Mouse (Mus musculus): ENCODE measurements at regions not wholly inside any gene's neighbourhood (a gene's known extent, or its start where the extent isn't known, plus 50 kb on each side); places are given as distances from the start of the nearest gene placed in this dataset.

- ATAC-seq (no peak), DNase-seq (ENCODE audit: low spot score) (no peak)
- no peaks in the 10 kb centered on the region for H3K9me3 ChIP-seq (replicated peaks; ENCODE audit: control insufficient read depth, low read length)
- H3K9ac ChIP-seq (ENCODE audit: low read length) = no peak overlapping the region
- no peaks in the 10 kb centered on the region for H3K27me3 ChIP-seq (replicated peaks; ENCODE audit: control insufficient read depth, insufficient read depth, low read length)
- no peaks in the 10 kb centered on the region for H3K36me3 ChIP-seq (ENCODE audit: control insufficient read depth, insufficient read depth, low read length)
- no peaks in the 10 kb centered on the region for H3K4me1 ChIP-seq (ENCODE audit: control insufficient read depth, insufficient read depth, low read length)
- no peak overlapping the region for H3K4me2 ChIP-seq (ENCODE audit: low read length)
- H3K27ac ChIP-seq (ENCODE audit: low read depth, low read length) = no peak overlapping the region
- 90% methylated on average over 7 of the region's 7 CpGs for WGBS
- no peak overlapping the region for H3K4me3 ChIP-seq (ENCODE audit: low read depth, low read length)
Measured at GRCm38 (mm10) chr14:109928977-109929376, 826.0 kb downstream of the Slitrk6 start.

DNA sequence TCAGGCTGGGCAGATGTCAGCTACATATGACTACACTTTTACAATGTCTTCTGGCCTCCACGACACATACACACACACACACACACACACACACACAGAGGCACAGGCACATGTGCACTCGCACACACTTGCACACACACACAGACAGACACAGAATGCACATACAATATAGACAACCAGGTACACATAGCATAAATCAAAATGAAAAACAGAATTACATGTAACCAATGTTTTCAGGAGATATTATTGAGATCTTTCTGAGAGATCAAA lies 863.1 kb downstream of the Slitrk6 start:
- no peak overlapping the region for H3K4me2 ChIP-seq (ENCODE audit: low read length)
- no peak overlapping the region for H3K4me3 ChIP-seq (ENCODE audit: low read depth, low read length)
- no peaks in the 10 kb centered on the region for H3K27me3 ChIP-seq (replicated peaks; ENCODE audit: control insufficient read depth, insufficient read depth, low read length)
- WGBS = 87% methylated on average over 2 of the region's 2 CpGs
- H3K9me3 ChIP-seq (replicated peaks; ENCODE audit: control insufficient read depth, low read length) = no peaks in the 10 kb centered on the region
- H3K27ac ChIP-seq (ENCODE audit: low read depth, low read length) = no peak overlapping the region
- H3K9ac ChIP-seq (ENCODE audit: low read length) = no peak overlapping the region
- no peaks in the 10 kb centered on the region for H3K4me1 ChIP-seq (ENCODE audit: control insufficient read depth, insufficient read depth, low read length)
- DNase-seq (ENCODE audit: low spot score) (no peak), ATAC-seq (no peak)
- H3K36me3 ChIP-seq (ENCODE audit: control insufficient read depth, insufficient read depth, low read length) = no peaks in the 10 kb centered on the region

GRCm38 (mm10) chr14:109891151-109891895 lies 863.6 kb downstream of the Slitrk6 start:
- ATAC-seq (peak; percentile 61; the same call in 1 of the 2 replicates), DNase-seq (ENCODE audit: low spot score) (peak; percentile 43)
- no peak overlapping the region for H3K9ac ChIP-seq (ENCODE audit: low read length)
- no peaks in the 10 kb centered on the region for H3K9me3 ChIP-seq (replicated peaks; ENCODE audit: control insufficient read depth, low read length)
- H3K36me3 ChIP-seq (ENCODE audit: control insufficient read depth, insufficient read depth, low read length) = no peaks in the 10 kb centered on the region
- 82% methylated on average over 3 of the region's 3 CpGs for WGBS
- no peak overlapping the region for H3K4me2 ChIP-seq (ENCODE audit: low read length)
- no peaks in the 10 kb centered on the region for H3K27me3 ChIP-seq (replicated peaks; ENCODE audit: control insufficient read depth, insufficient read depth, low read length)
- no peaks in the 10 kb centered on the region for H3K4me1 ChIP-seq (ENCODE audit: control insufficient read depth, insufficient read depth, low read length)
- H3K27ac ChIP-seq (ENCODE audit: low read depth, low read length) = no peak overlapping the region
- no peak overlapping the region for H3K4me3 ChIP-seq (ENCODE audit: low read depth, low read length)

GRCm38 (mm10) chr14:109876950-109877663 lies 877.8 kb downstream of the Slitrk6 start:
- Histone ChIP-seq H3K36me3 (ENCODE audit: control insufficient read depth, insufficient read depth, low read length) (no peaks in the 10 kb centered on the region), H3K9me3 (replicated peaks; ENCODE audit: control insufficient read depth, low read length) (no peaks in the 10 kb centered on the region), H3K4me3 (ENCODE audit: low read depth, low read length) (no peak overlapping the region), H3K27me3 (replicated peaks; ENCODE audit: control insufficient read depth, insufficient read depth, low read length) (no peaks in the 10 kb centered on the region), H3K4me2 (ENCODE audit: low read length) (no peak overlapping the region), H3K4me1 (ENCODE audit: control insufficient read depth, insufficient read depth, low read length) (no peaks in the 10 kb centered on the region), H3K9ac (ENCODE audit: low read length) (no peak overlapping the region), H3K27ac (ENCODE audit: low read depth, low read length) (no peak overlapping the region)
- no peak for ATAC-seq
- 66% methylated on average over 1 of the region's 1 CpGs for WGBS
- DNase-seq (ENCODE audit: low spot score) = no peak

- no peaks in the 10 kb centered on the region for H3K4me1 ChIP-seq (ENCODE audit: control insufficient read depth, insufficient read depth, low read length)
- H3K9ac ChIP-seq (ENCODE audit: low read length) = no peak overlapping the region
- H3K9me3 ChIP-seq (replicated peaks; ENCODE audit: control insufficient read depth, low read length) = no peaks in the 10 kb centered on the region
- H3K36me3 ChIP-seq (ENCODE audit: control insufficient read depth, insufficient read depth, low read length) = no peaks in the 10 kb centered on the region
- no peaks in the 10 kb centered on the region for H3K27me3 ChIP-seq (replicated peaks; ENCODE audit: control insufficient read depth, insufficient read depth, low read length)
- no peak overlapping the region for H3K27ac ChIP-seq (ENCODE audit: low read depth, low read length)
- WGBS = 7% methylated on average over 1 of the region's 1 CpGs
- DNase-seq (ENCODE audit: low spot score) (peak; percentile 83), ATAC-seq (peak; percentile 73)
- H3K4me3 ChIP-seq (ENCODE audit: low read depth, low read length) = no peak overlapping the region
- no peak overlapping the region for H3K4me2 ChIP-seq (ENCODE audit: low read length)
Measured at GRCm38 (mm10) chr14:109874230-109874629, 880.7 kb downstream of the Slitrk6 start.

DNA sequence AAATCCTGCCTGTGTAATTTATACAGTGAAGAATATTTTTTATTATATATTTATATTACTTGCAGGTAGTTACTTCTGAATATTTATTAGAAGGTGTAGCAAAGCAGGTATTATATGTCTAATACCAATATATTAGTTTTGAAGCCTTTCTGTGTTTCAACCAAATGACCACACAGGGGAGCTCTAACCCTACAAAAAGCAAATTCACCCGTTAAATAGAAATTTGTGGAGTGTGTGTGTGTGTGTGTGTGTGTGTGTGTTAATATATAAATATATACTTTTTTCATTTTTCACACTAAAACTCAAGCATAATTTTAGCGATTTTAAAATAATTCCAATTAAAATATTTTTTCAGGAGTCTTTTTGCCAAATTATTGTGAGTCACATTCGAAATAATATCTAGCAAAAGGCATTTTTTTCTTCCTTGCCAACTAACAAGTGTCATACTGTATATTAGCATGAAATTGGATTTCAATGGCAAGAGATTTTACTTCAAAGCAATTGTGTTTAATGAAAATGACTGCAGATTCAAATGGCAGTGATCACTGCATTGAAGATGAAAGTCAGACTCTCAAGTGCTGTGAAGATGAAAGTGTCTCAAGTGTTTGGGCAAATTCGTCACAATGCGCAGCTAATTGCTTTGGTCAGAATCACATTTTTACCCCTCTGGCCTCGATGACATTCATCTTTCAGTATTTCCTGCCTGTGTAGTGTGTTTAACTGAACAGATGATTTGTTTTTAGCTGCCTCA lies 914.4 kb downstream of the Slitrk6 start:
- Histone ChIP-seq H3K9me3 (replicated peaks; ENCODE audit: control insufficient read depth, low read length) (no peaks in the 10 kb centered on the region), H3K27me3 (replicated peaks; ENCODE audit: control insufficient read depth, insufficient read depth, low read length) (no peaks in the 10 kb centered on the region)
- peak; percentile 69 for DNase-seq (ENCODE audit: low spot score)

GRCm38 (mm10) chr14:109802522-109803126 lies 888.7 kb upstream of the Slitrk1 start:
- H3K36me3 ChIP-seq (ENCODE audit: control insufficient read depth, insufficient read depth, low read length) = no peaks in the 10 kb centered on the region
- no peaks in the 10 kb centered on the region for H3K9me3 ChIP-seq (replicated peaks; ENCODE audit: control insufficient read depth, low read length)
- ATAC-seq (no peak), DNase-seq (ENCODE audit: low spot score) (peak; percentile 7)
- H3K27me3 ChIP-seq (replicated peaks; ENCODE audit: control insufficient read depth, insufficient read depth, low read length) = no peaks in the 10 kb centered on the region
- no peak overlapping the region for H3K4me3 ChIP-seq (ENCODE audit: low read depth, low read length)
- no peak overlapping the region for H3K4me2 ChIP-seq (ENCODE audit: low read length)
- H3K9ac ChIP-seq (ENCODE audit: low read length) = no peak overlapping the region
- no peaks in the 10 kb centered on the region for H3K4me1 ChIP-seq (ENCODE audit: control insufficient read depth, insufficient read depth, low read length)
- 46% methylated on average over 3 of the region's 3 CpGs for WGBS
- H3K27ac ChIP-seq (ENCODE audit: low read depth, low read length) = no peak overlapping the region

More for the DNA sequence above, 914.4 kb downstream of the Slitrk6 start:
- WGBS = 45% methylated on average over 6 of the region's 6 CpGs
- H3K36me3 ChIP-seq (ENCODE audit: control insufficient read depth, insufficient read depth, low read length) = no peaks in the 10 kb centered on the region
- H3K9ac ChIP-seq (ENCODE audit: low read length) = no peak overlapping the region
- H3K4me1 ChIP-seq (ENCODE audit: control insufficient read depth, insufficient read depth, low read length) = no peaks in the 10 kb centered on the region
- no peak overlapping the region for H3K27ac ChIP-seq (ENCODE audit: low read depth, low read length)
- no peak overlapping the region for H3K4me2 ChIP-seq (ENCODE audit: low read length)
- ATAC-seq = peak; percentile 65; the same call in 1 of the 2 replicates
- no peak overlapping the region for H3K4me3 ChIP-seq (ENCODE audit: low read depth, low read length)

GRCm38 (mm10) chr14:109772246-109772645 lies 858.3 kb upstream of the Slitrk1 start:
- no peak for ATAC-seq
- DNase-seq (ENCODE audit: low spot score) = no peak
- H3K4me3 ChIP-seq (ENCODE audit: low read depth, low read length) = no peak overlapping the region
- H3K27me3 ChIP-seq (replicated peaks; ENCODE audit: control insufficient read depth, insufficient read depth, low read length) = no peaks in the 10 kb centered on the region
- no peak overlapping the region for H3K27ac ChIP-seq (ENCODE audit: low read depth, low read length)
- WGBS = 77% methylated on average over 1 of the region's 1 CpGs
- H3K4me1 ChIP-seq (ENCODE audit: control insufficient read depth, insufficient read depth, low read length) = no peaks in the 10 kb centered on the region
- no peak overlapping the region for H3K4me2 ChIP-seq (ENCODE audit: low read length)
- no peaks in the 10 kb centered on the region for H3K36me3 ChIP-seq (ENCODE audit: control insufficient read depth, insufficient read depth, low read length)
- no peaks in the 10 kb centered on the region for H3K9me3 ChIP-seq (replicated peaks; ENCODE audit: control insufficient read depth, low read length)
- no peak overlapping the region for H3K9ac ChIP-seq (ENCODE audit: low read length)

Data from forebrain, embryonic 14.5 days (tissue).